Mouse (Mus musculus): ENCODE results near the gene Sept11.

Gene Sept11

DNA sequence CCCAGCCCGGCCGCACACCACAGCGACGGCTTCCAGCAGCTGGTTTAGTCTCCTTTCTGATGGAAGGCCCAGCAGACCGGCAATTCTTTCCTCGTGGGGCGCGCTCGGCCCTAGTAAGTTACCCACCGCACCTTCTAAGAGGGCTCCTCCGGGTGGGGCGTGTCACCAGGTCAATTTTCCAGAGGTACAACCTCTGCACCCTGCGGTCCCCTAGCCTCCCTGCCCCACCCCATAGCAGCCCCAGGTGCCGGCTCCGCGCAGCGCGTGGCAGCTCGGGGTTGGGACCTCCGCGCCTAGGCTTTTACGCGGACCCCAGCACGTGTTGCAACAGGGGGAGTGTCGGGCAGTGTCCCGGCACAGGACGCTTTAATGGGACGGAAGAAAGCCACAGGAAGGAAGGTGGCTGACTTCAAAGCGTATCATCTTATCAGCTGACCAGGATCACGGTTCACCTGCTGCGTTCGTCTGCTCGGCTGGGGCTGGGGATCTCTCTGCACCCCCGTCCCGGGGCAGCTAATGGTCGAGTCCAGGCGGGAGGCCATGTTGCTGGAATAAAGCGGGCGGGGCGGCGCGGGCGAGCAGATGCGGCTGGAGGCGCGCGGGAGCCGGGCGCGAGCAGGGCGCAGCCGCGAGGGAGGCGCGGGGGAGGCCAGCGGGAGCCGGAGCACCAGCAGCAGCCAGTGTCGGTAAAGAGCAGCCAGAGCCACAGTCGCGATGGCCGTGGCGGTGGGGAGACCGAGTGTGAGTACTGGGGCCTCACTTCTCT, at the start of gene Sept11:
Gene Sept11 (plus strand): TSS at position 581 of the 766 bp plus-strand sequence.
- peak; percentile 94 to 96 for DNase-seq

GRCm38 (mm10) chr5:93043688-93044583, 49.3 kb upstream of the Sept11 start:
- DNase-seq = peak; percentile 59 to 64

GRCm38 (mm10) chr5:93044584-93045370, 48.5 kb upstream of the Sept11 start, which contains the start of gene Sowahb:
Gene Sowahb (minus strand): TSS chr5:93045022.
- peak; percentile 86 to 89 for DNase-seq

GRCm38 (mm10) chr5:93045371-93045714, 47.9 kb upstream of the Sept11 start:
- DNase-seq = no peak

- DNase-seq = peak in 1 of 2 experiments; percentile 46
Measured at GRCm38 (mm10) chr5:93046306-93046845, 46.9 kb upstream of the Sept11 start.

DNA sequence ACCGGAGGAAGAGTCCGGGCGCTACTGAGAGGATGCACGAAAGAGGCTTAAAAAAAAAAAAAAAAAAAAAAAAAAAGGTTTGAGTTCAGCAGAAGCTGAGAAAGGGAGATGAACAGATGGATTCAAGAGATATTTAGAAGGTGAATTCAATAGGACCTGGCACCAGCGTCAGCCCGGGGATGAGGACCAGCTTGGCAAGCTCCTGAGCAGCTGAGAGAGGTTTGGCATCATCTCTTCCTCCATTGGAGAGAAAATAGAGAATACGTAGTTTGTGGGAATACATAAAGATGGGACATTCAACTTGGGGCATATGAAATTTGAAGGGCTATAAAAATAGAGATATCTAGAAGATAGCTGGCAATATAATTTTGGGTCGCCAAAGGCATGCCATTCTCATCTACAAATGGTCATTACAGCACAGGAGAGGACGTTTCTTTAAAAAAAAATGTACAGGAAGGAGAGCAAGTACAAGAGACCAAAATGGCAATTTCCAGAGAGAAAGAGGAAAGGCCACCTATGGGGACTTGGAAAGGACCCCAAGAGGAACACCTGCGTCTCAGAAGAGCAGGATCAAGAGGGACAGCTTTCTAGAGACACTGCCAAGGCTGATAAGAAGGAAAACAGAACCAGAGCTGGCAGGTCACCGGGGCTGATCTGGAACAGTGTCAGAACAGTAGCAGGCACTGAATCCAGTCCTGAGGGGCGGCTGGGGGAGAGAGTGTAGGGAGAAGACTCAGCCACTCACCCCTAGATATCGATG, 44.6 kb upstream of the Sept11 start:
- peak; percentile 92 to 95 for DNase-seq

DNA sequence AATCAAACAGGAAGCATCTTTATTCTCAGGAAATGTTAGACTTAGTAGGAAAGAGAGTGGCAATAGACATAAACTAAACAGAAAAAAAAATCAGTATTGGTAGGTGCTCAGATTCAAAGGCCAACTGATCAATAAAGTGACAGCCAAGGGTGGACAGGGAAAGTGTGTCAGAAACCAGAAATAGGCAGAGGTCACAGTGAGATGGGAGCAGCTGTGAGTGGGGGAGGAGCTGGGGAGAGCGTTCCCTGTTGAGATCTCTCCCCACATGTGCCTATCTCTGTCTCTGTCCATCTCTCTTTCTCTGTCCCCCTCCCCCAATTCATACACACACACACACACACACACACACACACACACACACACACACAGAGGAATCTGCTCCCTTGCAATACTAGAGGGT, 43.3 kb upstream of the Sept11 start:
- DNase-seq = peak in 1 of 2 experiments; percentile 42

DNA sequence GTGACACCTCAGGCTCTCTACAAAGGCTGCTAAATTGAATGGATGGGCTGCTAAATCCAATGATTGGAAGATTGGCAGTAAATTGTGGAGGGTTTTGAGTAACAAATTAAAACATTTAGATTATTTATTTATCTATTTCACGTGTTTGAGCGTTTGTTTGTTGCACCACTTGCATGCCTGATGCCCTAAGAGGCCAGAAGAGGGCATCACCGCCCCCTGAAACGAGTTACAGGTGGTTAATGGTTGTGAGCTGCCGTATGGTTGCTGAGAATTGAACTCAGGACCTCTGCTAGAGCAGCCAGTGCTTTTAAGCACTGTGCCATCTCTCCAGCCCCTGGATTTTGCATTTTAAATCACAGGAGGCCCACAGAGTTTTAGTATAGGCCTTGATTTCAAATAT, 42.2 kb upstream of the Sept11 start:
- peak; percentile 15 to 31 for DNase-seq

- peak; percentile 77 to 87 for DNase-seq
Measured at GRCm38 (mm10) chr5:93051951-93052350, 41.3 kb upstream of the Sept11 start.

- DNase-seq = no peak
Measured at GRCm38 (mm10) chr5:93053606-93054397, 39.4 kb upstream of the Sept11 start.

- no peak for DNase-seq
Measured at GRCm38 (mm10) chr5:93060865-93061264, 32.4 kb upstream of the Sept11 start.

GRCm38 (mm10) chr5:93077661-93078323, 15.4 kb upstream of the Sept11 start:
- DNase-seq = no peak

GRCm38 (mm10) chr5:93079596-93079995, 13.6 kb upstream of the Sept11 start:
- no peak for DNase-seq

GRCm38 (mm10) chr5:93085015-93085598, 8.1 kb upstream of the Sept11 start:
- peak; percentile 56 to 62 for DNase-seq

GRCm38 (mm10) chr5:93085900-93086299, 7.3 kb upstream of the Sept11 start:
- DNase-seq = no peak

- DNase-seq = no peak
Measured at GRCm38 (mm10) chr5:93091266-93091665, 2.0 kb upstream of the Sept11 start.

GRCm38 (mm10) chr5:93092147-93092781, 973 bp upstream of the Sept11 start:
- peak; percentile 33 to 44 for DNase-seq

GRCm38 (mm10) chr5:93093638-93094527, 646 bp downstream of the Sept11 start:
- peak in 1 of 2 experiments; percentile 56 for DNase-seq
